Mouse (Mus musculus) neural tube, embryonic 14.5 days (tissue): ENCODE data around the gene Hmces. TPM values are rescaled to one million over a fixed set of nuclear protein-coding genes. Genes with fewer than 3 reads are reported as not detected.

Experiments
- ATAC-seq: fragments of 200-750 bp; cut with Nextera tagmentation; 2 replicates; pipeline ENCODE4 v1.8.0; 2017; ENCODE audit warnings: low read depth, mild to moderate bottlenecking, moderate TSS enrichment, moderate library complexity
- H3K27ac ChIP-seq: fragments of 300-500 bp; sonication (generic); 2 replicates; pipeline ENCODE4 v1.5.1; 2014; ENCODE audit warnings: low read depth, mild to moderate bottlenecking, control low read depth, low read length, moderate library complexity, mixed read lengths
- H3K27me3 ChIP-seq: fragments of 300-500 bp; sonication (generic); 2 replicates; pipeline ENCODE4 v1.6.1; 2014; ENCODE audit warnings: low read length; ENCODE audit not compliant: control insufficient read depth, insufficient read depth
- H3K36me3 ChIP-seq: fragments of 300-500 bp; sonication (generic); 2 replicates; pipeline ENCODE4 v1.6.1; 2014; ENCODE audit warnings: low read length, mixed read lengths; ENCODE audit not compliant: control insufficient read depth, insufficient read depth
- H3K4me1 ChIP-seq: fragments of 300-500 bp; sonication (generic); 2 replicates; pipeline ENCODE4 v1.6.1; 2014; ENCODE audit warnings: low read length; ENCODE audit not compliant: control insufficient read depth, insufficient read depth
- H3K4me2 ChIP-seq: fragments of 300-500 bp; sonication (generic); 2 replicates; pipeline ENCODE4 v1.6.1; 2014; ENCODE audit warnings: mild to moderate bottlenecking, low read depth, low read length, control low read depth
- H3K4me3 ChIP-seq: fragments of 300-500 bp; sonication (generic); 2 replicates; pipeline ENCODE4 v1.5.1; 2014; ENCODE audit warnings: low read depth, low read length, control low read depth, mixed read lengths
- H3K9ac ChIP-seq: fragments of 300-500 bp; sonication (generic); replicated peaks from 2 replicates; pipeline ENCODE4 v1.6.1; 2014; ENCODE audit warnings: low read depth, mild to moderate bottlenecking, control low read depth, low read length, mixed read lengths
- H3K9me3 ChIP-seq: fragments of 300-500 bp; sonication (generic); 2 replicates; pipeline ENCODE4 v1.6.1; 2016; ENCODE audit warnings: low read length; ENCODE audit not compliant: control insufficient read depth
- WGBS: fragments of 180-500 bp; shearing (Covaris S2); extraction: QIAGEN DNeasy Blood & Tissue Kit; methylation state at CpG from one replicate; pipeline ENCODE4 v1.1.7; 2014; 5-methylcytosine and 5-hydroxymethylcytosine counted together
- polyA plus RNA-seq: library from polyadenylated mRNA; unstranded; fragments of >200 nt; fragmentation: Nextera tagmentation; extraction: Ambion mirVana; gene quantifications from 2 replicates; pipeline ENCODE4 v1.2.1, GENCODE M21; 2014

Hmces gene
- polyA plus RNA-seq, 1 experiment from 2014 or later = 46.6 TPM

DNA sequence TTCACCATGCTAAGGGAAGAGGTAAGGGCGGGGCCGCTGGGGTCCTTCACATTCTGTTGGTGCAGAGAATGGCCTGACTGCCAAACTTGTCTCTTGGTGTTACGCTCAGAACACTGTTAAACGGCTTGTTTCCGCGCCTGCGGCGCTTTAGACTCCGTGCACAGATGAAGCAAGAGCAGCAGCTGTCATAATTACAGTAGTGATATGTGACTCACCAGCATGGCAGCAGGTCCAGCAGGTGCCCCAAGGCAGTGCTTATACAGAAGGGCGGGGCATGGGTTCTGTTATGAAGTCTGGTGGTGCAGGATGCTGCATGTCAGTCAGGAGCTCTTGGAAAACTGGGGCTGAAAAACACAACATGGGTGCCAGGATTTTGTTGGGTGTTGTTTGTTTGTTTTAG lies 15.7 kb upstream of the Hmces start:
- Histone ChIP-seq H3K9me3 (no peaks in the 10 kb centered on the region), H3K4me1 (no peaks in the 10 kb centered on the region), H3K27ac (no peak overlapping the region), H3K36me3 (peaks cover 80% of the 10 kb centered on the region), H3K9ac (no peak overlapping the region), H3K4me3 (no peak overlapping the region), H3K4me2 (no peak overlapping the region), H3K27me3 (no peaks in the 10 kb centered on the region)
- no peak for ATAC-seq
- 97% methylated on average over 10 of the region's 10 CpGs for WGBS

DNA sequence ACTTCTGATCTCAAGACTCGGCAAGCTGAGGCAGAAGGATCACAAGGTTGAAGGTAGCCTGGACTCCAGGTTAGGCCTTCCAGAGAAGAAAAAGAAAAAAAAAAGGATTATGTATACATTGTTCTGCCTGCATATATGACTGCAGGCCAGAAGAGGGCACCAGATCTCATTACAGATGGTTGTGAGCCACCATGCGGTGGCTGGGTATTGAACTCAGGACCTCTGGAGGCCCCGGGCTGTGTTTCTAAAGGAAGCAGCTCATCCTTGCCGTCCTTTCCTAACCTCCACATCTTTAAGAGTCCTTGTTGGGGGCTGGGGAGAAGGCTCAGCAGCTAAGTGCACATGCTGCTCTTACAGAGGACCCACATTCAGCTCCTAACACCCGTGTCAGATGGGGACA lies 7.1 kb upstream of the Hmces start:
- H3K27ac ChIP-seq = no peak overlapping the region
- H3K4me3 ChIP-seq = no peak overlapping the region
- no peak overlapping the region for H3K9ac ChIP-seq
- ATAC-seq = no peak
- no peaks in the 10 kb centered on the region for H3K9me3 ChIP-seq
- no peaks in the 10 kb centered on the region for H3K27me3 ChIP-seq
- H3K4me1 ChIP-seq = no peaks in the 10 kb centered on the region
- H3K4me2 ChIP-seq = no peak overlapping the region
- WGBS = 71% methylated on average over 5 of the region's 5 CpGs
- peaks cover 73% of the 10 kb centered on the region for H3K36me3 ChIP-seq

GRCm38 (mm10) chr6:87909181-87909580 lies 4.6 kb upstream of the Hmces start:
- 91% methylated on average over 6 of the region's 6 CpGs for WGBS

GRCm38 (mm10) chr6:87911559-87911958 lies 2.2 kb upstream of the Hmces start:
- Histone ChIP-seq H3K9me3 (no peaks in the 10 kb centered on the region), H3K36me3 (peaks cover 44% of the 10 kb centered on the region), H3K27me3 (no peaks in the 10 kb centered on the region), H3K4me2 (no peak overlapping the region), H3K9ac (no peak overlapping the region), H3K4me1 (peaks cover 7% of the 10 kb centered on the region), H3K27ac (no peak overlapping the region), H3K4me3 (no peak overlapping the region)
- ATAC-seq = no peak
- 91% methylated on average over 6 of the region's 6 CpGs for WGBS

More at GRCm38 (mm10) chr6:87909181-87909580, 4.6 kb upstream of the Hmces start:
- H3K9ac ChIP-seq = no peak overlapping the region
- no peak overlapping the region for H3K4me3 ChIP-seq
- no peak for ATAC-seq
- no peak overlapping the region for H3K27ac ChIP-seq
- no peaks in the 10 kb centered on the region for H3K4me1 ChIP-seq
- H3K27me3 ChIP-seq = no peaks in the 10 kb centered on the region
- H3K4me2 ChIP-seq = no peak overlapping the region
- peaks cover 61% of the 10 kb centered on the region for H3K36me3 ChIP-seq
- H3K9me3 ChIP-seq = no peaks in the 10 kb centered on the region

- H3K4me2 ChIP-seq = peak overlapping the region; percentile 87
- peak; percentile 67 for ATAC-seq
- no peaks in the 10 kb centered on the region for H3K9me3 ChIP-seq
- WGBS = 3% methylated on average over 35 of the region's 35 CpGs
- H3K36me3 ChIP-seq = peaks cover 32% of the 10 kb centered on the region
- peak overlapping the region; percentile 89 for H3K4me3 ChIP-seq
- peak overlapping the region; percentile 60 for H3K27ac ChIP-seq
- no peaks in the 10 kb centered on the region for H3K27me3 ChIP-seq
- peaks cover 7% of the 10 kb centered on the region for H3K4me1 ChIP-seq
- H3K9ac ChIP-seq = peak overlapping the region; percentile 74
These were observed 779 bp downstream of the Hmces start for GRCm38 (mm10) chr6:87914326-87915102.

DNA sequence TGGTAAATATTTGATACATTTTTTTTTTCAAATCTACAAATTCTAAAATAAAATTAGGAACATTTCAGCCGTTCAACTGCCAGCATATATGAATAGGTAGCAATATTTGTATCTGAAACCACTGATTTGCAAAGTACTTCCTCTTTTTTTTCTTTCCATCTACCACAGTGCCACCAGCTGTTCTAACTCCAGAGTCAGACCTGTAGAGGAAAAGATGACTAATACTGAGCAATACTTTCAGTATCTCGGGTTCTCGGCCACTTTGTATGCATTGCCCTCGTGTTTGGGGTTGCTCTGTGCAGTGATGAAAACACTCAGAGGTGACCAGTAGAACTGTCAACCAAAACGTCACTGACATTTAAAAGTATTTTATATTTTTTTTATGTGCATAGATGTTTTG lies 2.2 kb downstream of the Hmces start:
- H3K36me3 ChIP-seq = peaks cover 28% of the 10 kb centered on the region
- no peak for ATAC-seq
- no peak overlapping the region for H3K9ac ChIP-seq
- no peaks in the 10 kb centered on the region for H3K9me3 ChIP-seq
- no peaks in the 10 kb centered on the region for H3K27me3 ChIP-seq
- peaks cover 7% of the 10 kb centered on the region for H3K4me1 ChIP-seq
- H3K4me2 ChIP-seq = no peak overlapping the region
- 91% methylated on average over 5 of the region's 5 CpGs for WGBS
- H3K4me3 ChIP-seq = no peak overlapping the region
- no peak overlapping the region for H3K27ac ChIP-seq

DNA sequence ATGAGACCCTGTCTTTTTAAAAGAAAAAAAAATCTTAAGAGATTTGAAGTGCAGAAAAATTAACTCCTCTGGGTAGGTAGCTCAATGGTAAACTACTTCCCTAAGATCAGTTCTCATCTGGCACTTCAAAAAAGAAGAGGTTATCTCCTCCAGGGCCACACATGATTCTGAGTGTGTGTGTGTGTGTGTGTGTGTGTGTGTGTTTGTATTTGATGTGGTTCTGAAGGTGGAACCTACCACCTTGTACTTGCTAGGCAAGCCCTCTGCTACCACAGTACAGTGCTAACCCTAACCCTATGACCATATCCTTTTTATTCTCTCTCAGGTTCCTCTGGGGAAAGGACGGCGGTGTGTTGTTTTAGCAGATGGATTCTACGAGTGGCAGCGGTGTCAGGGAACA lies 7.5 kb downstream of the Hmces start:
- Histone ChIP-seq H3K9me3 (no peaks in the 10 kb centered on the region), H3K27me3 (no peaks in the 10 kb centered on the region), H3K27ac (no peak overlapping the region), H3K4me1 (no peaks in the 10 kb centered on the region), H3K36me3 (peaks cover 39% of the 10 kb centered on the region), H3K4me3 (no peak overlapping the region), H3K4me2 (no peak overlapping the region), H3K9ac (no peak overlapping the region)
- no peak for ATAC-seq
- 97% methylated on average over 4 of the region's 4 CpGs for WGBS

DNA sequence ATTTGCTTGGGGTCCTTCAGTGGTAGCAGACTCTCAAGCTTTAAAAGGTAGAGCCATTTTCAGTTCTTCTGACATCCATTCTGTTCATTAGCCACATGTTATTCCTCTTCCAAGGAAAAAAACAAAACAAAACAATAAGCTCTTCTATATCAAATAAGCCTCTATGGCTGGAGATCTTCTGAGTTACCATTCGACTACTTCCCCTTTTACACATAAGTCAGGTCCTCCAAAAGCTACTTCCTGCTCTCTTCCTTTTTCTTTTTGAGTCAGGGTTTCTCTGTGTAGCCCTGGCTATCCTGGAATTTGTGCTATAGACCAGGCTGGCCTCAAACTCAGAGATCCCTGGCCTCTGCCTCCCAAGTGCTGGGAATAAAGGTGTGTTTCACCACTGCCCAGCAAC lies 9.9 kb downstream of the Hmces start:
- no peak overlapping the region for H3K4me2 ChIP-seq
- no peak overlapping the region for H3K27ac ChIP-seq
- 83% methylated on average over 1 of the region's 1 CpGs for WGBS
- H3K9ac ChIP-seq = no peak overlapping the region
- H3K36me3 ChIP-seq = peaks cover 50% of the 10 kb centered on the region
- H3K4me1 ChIP-seq = no peaks in the 10 kb centered on the region
- no peaks in the 10 kb centered on the region for H3K9me3 ChIP-seq
- H3K27me3 ChIP-seq = no peaks in the 10 kb centered on the region
- no peak for ATAC-seq
- H3K4me3 ChIP-seq = no peak overlapping the region

DNA sequence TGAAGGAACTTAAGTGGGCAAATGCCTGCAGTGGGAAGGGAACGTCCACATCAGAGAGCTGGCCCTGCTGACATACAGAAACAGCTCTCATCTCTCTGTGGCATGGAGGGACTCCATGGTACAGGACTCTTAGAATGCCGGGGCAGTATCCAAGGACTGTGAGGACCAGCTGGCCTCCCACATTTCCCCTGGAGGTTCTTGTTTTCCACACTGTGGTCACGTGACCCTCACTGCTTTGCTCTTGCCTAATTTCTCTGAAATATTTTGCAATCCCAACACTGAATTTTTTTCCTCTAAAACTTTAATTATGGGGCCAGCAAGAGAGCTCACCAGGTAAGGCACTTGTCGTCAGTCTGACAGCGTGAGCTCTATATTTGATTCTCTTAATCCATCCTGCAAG lies 21.3 kb downstream of the Hmces start:
- no peaks in the 10 kb centered on the region for H3K4me1 ChIP-seq
- H3K9ac ChIP-seq = no peak overlapping the region
- peaks cover 31% of the 10 kb centered on the region for H3K36me3 ChIP-seq
- no peak overlapping the region for H3K4me3 ChIP-seq
- ATAC-seq = no peak
- H3K9me3 ChIP-seq = no peaks in the 10 kb centered on the region
- 94% methylated on average over 5 of the region's 5 CpGs for WGBS
- H3K27ac ChIP-seq = no peak overlapping the region
- no peak overlapping the region for H3K4me2 ChIP-seq
- H3K27me3 ChIP-seq = no peaks in the 10 kb centered on the region
